Mouse (Mus musculus): Measurements from ENCODE around the gene Spice1. TPM values are rescaled to one million over a fixed set of nuclear protein-coding genes. Genes with fewer than 3 reads are reported as not detected.

Spice1 gene
- total and polyA plus RNA-seq, 3 experiments, result 5.9 to 27.7 (median 20.9) TPM

- Histone ChIP-seq H3K4me1 (ENCODE audit: insufficient read depth, low read depth, low read length) (no peaks in the 10 kb centered on the region), H3K9me3 (replicated peaks) (no peaks in the 10 kb centered on the region), H3K36me3 (replicated peaks) (no peaks in the 10 kb centered on the region), H3K4me3 (ENCODE audit: low read depth, low read length) (no peak overlapping the region), H3K27me3 (ENCODE audit: insufficient read depth, low read length) (no peaks in the 10 kb centered on the region)
- ATAC-seq (ENCODE audit: extremely low read depth, insufficient number of reproducible peaks, low FRiP score, poor library complexity, severe bottlenecking) (peak; percentile 84), DNase-seq (ENCODE audit: low spot score) (peak; percentile 5)
- TF ChIP-seq CTCF (IDR thresholded peaks at IDR 0.05; ENCODE audit: low read depth, low read length), result no peak
- TF ChIP-seq GATA1 (IDR thresholded peaks at IDR 0.05; ENCODE audit: borderline replicate concordance, low read length), result no peak
- TF ChIP-seq TAL1 (conservative IDR thresholded peaks at IDR 0.05; ENCODE audit: low read depth, low read length), result no peak
- TF ChIP-seq GATA2 (IDR thresholded peaks at IDR 0.05; ENCODE audit: borderline replicate concordance, low read depth, low read length), result no peak
- no peak for TF ChIP-seq POLR2AphosphoS5 (IDR thresholded peaks at IDR 0.05; ENCODE audit: insufficient replicate concordance, low read depth, low read length)
These were observed 33.5 kb upstream of the Spice1 start for GRCm38 (mm10) chr16:44313422-44313821.

GRCm38 (mm10) chr16:44316350-44316749 lies 30.6 kb upstream of the Spice1 start:
- DNase-seq (ENCODE audit: low spot score), result no peak
- Histone ChIP-seq H3K27me3 (ENCODE audit: insufficient read depth, low read length) (0 out of 2 replicates have a peak, but pooled peaks cover 3% of the 10 kb centered on the region), H3K4me1 (ENCODE audit: insufficient read depth, low read depth, low read length) (no peaks in the 10 kb centered on the region), H3K9me3 (replicated peaks) (no peaks in the 10 kb centered on the region), H3K36me3 (replicated peaks) (no peaks in the 10 kb centered on the region), H3K4me3 (ENCODE audit: low read depth, low read length) (no peak overlapping the region)
- ATAC-seq (ENCODE audit: extremely low read depth, insufficient number of reproducible peaks, low FRiP score, poor library complexity, severe bottlenecking), result no peak
- TF ChIP-seq GATA1 (IDR thresholded peaks at IDR 0.05; ENCODE audit: borderline replicate concordance, low read length) (no peak), CTCF (IDR thresholded peaks at IDR 0.05; ENCODE audit: low read depth, low read length) (no peak), TAL1 (conservative IDR thresholded peaks at IDR 0.05; ENCODE audit: low read depth, low read length) (no peak), POLR2AphosphoS5 (IDR thresholded peaks at IDR 0.05; ENCODE audit: insufficient replicate concordance, low read depth, low read length) (no peak), GATA2 (IDR thresholded peaks at IDR 0.05; ENCODE audit: borderline replicate concordance, low read depth, low read length) (no peak)

GRCm38 (mm10) chr16:44320232-44320631 lies 26.7 kb upstream of the Spice1 start:
- H3K4me3 ChIP-seq (ENCODE audit: low read depth, low read length), result no peak overlapping the region
- TF ChIP-seq CTCF (IDR thresholded peaks at IDR 0.05; ENCODE audit: low read depth, low read length), result no peak
- no peak for TF ChIP-seq GATA1 (IDR thresholded peaks at IDR 0.05; ENCODE audit: borderline replicate concordance, low read length)
- TF ChIP-seq GATA2 (IDR thresholded peaks at IDR 0.05; ENCODE audit: borderline replicate concordance, low read depth, low read length), result no peak
- no peak for TF ChIP-seq POLR2AphosphoS5 (IDR thresholded peaks at IDR 0.05; ENCODE audit: insufficient replicate concordance, low read depth, low read length)
- TF ChIP-seq TAL1 (conservative IDR thresholded peaks at IDR 0.05; ENCODE audit: low read depth, low read length), result no peak
- H3K9me3 ChIP-seq (replicated peaks), result no peaks in the 10 kb centered on the region
- no peak for DNase-seq (ENCODE audit: low spot score)
- H3K4me1 ChIP-seq (ENCODE audit: insufficient read depth, low read depth, low read length), result no peaks in the 10 kb centered on the region
- H3K36me3 ChIP-seq (replicated peaks), result no peaks in the 10 kb centered on the region
- ATAC-seq (ENCODE audit: extremely low read depth, insufficient number of reproducible peaks, low FRiP score, poor library complexity, severe bottlenecking), result no peak
- H3K27me3 ChIP-seq (ENCODE audit: insufficient read depth, low read length), result peaks cover 10% of the 10 kb centered on the region; the same call in 1 of the 2 replicates

GRCm38 (mm10) chr16:44328644-44329043 lies 18.3 kb upstream of the Spice1 start:
- Histone ChIP-seq H3K27me3 (ENCODE audit: insufficient read depth, low read length) (peaks cover 13% of the 10 kb centered on the region; the same call in 1 of the 2 replicates), H3K9me3 (replicated peaks) (no peaks in the 10 kb centered on the region; the same call in 1 of the 2 replicates), H3K36me3 (replicated peaks) (no peaks in the 10 kb centered on the region), H3K4me1 (ENCODE audit: insufficient read depth, low read depth, low read length) (peaks cover 4% of the 10 kb centered on the region; the same call in 1 of the 2 replicates), H3K4me3 (ENCODE audit: low read depth, low read length) (no peak overlapping the region)
- ATAC-seq (ENCODE audit: extremely low read depth, insufficient number of reproducible peaks, low FRiP score, poor library complexity, severe bottlenecking) (no peak), DNase-seq (ENCODE audit: low spot score) (no peak)
- TF ChIP-seq CTCF (IDR thresholded peaks at IDR 0.05; ENCODE audit: low read depth, low read length) (no peak), GATA1 (IDR thresholded peaks at IDR 0.05; ENCODE audit: borderline replicate concordance, low read length) (no peak), POLR2AphosphoS5 (IDR thresholded peaks at IDR 0.05; ENCODE audit: insufficient replicate concordance, low read depth, low read length) (no peak), TAL1 (conservative IDR thresholded peaks at IDR 0.05; ENCODE audit: low read depth, low read length) (no peak), GATA2 (IDR thresholded peaks at IDR 0.05; ENCODE audit: borderline replicate concordance, low read depth, low read length) (no peak)

GRCm38 (mm10) chr16:44330657-44331056 lies 16.3 kb upstream of the Spice1 start:
- no peaks in the 10 kb centered on the region for H3K36me3 ChIP-seq (replicated peaks)
- peaks cover 12% of the 10 kb centered on the region; the same call in 1 of the 2 replicates for H3K27me3 ChIP-seq (ENCODE audit: insufficient read depth, low read length)
- H3K4me1 ChIP-seq (ENCODE audit: insufficient read depth, low read depth, low read length), result peaks cover 4% of the 10 kb centered on the region; the same call in 1 of the 2 replicates
- no peak overlapping the region for H3K4me3 ChIP-seq (ENCODE audit: low read depth, low read length)
- no peak for TF ChIP-seq GATA2 (IDR thresholded peaks at IDR 0.05; ENCODE audit: borderline replicate concordance, low read depth, low read length)
- no peak for TF ChIP-seq CTCF (IDR thresholded peaks at IDR 0.05; ENCODE audit: low read depth, low read length)
- H3K9me3 ChIP-seq (replicated peaks), result no peaks in the 10 kb centered on the region; the same call in 1 of the 2 replicates
- ATAC-seq (ENCODE audit: extremely low read depth, insufficient number of reproducible peaks, low FRiP score, poor library complexity, severe bottlenecking) (no peak), DNase-seq (ENCODE audit: low spot score) (no peak)

- Histone ChIP-seq H3K36me3 (replicated peaks) (no peaks in the 10 kb centered on the region), H3K27me3 (ENCODE audit: insufficient read depth, low read length) (peaks cover 12% of the 10 kb centered on the region; the same call in 1 of the 2 replicates), H3K9me3 (replicated peaks) (no peaks in the 10 kb centered on the region; the same call in 1 of the 2 replicates), H3K4me3 (ENCODE audit: low read depth, low read length) (no peak overlapping the region), H3K4me1 (ENCODE audit: insufficient read depth, low read depth, low read length) (peaks cover 4% of the 10 kb centered on the region; the same call in 1 of the 2 replicates)
- TF ChIP-seq CTCF (IDR thresholded peaks at IDR 0.05; ENCODE audit: low read depth, low read length), result no peak
- TF ChIP-seq TAL1 (conservative IDR thresholded peaks at IDR 0.05; ENCODE audit: low read depth, low read length), result no peak
- TF ChIP-seq POLR2AphosphoS5 (IDR thresholded peaks at IDR 0.05; ENCODE audit: insufficient replicate concordance, low read depth, low read length), result no peak
- no peak for TF ChIP-seq GATA2 (IDR thresholded peaks at IDR 0.05; ENCODE audit: borderline replicate concordance, low read depth, low read length)
- TF ChIP-seq GATA1 (IDR thresholded peaks at IDR 0.05; ENCODE audit: borderline replicate concordance, low read length), result no peak
- ATAC-seq (ENCODE audit: extremely low read depth, insufficient number of reproducible peaks, low FRiP score, poor library complexity, severe bottlenecking) (no peak), DNase-seq (ENCODE audit: low spot score) (no peak)
These were observed 15.8 kb upstream of the Spice1 start for GRCm38 (mm10) chr16:44331154-44331553.

All from G1E (cell line).